Mouse (Mus musculus) embryo, embryonic 11.5 days (tissue): Measurements from ENCODE around the gene D130043K22Rik.
"Not testable (repeated sequence)": the region's sequence is repeated elsewhere in the genome, so short reads cannot be mapped to it uniquely, and the experiment has no call there.

Experiments
- DNase-seq: peaks from one replicate; pipeline ENCODE4 v3.0.0-alpha.2; 2012; ENCODE audit warnings: low read depth, low spot score

D130043K22Rik gene

GRCm38 (mm10) chr13:24831353-24832130 is 13.4 kb upstream of the D130043K22Rik start, which contains the start of the genes Acot13 and Tdp2:
Acot13 (minus strand) TSS chr13:24831540.
Tdp2 (plus strand) TSS chr13:24831679.
- peak; percentile 96 for DNase-seq

GRCm38 (mm10) chr13:24832131-24832810 is 12.7 kb upstream of the D130043K22Rik start:
- DNase-seq: peak; percentile 23

- no peak for DNase-seq
Observed at GRCm38 (mm10) chr13:24832811-24833155, 12.2 kb upstream of the D130043K22Rik start.

- not testable (repeated sequence) for DNase-seq
Observed at GRCm38 (mm10) chr13:24837765-24838164, 7.2 kb upstream of the D130043K22Rik start.

- no peak for DNase-seq
Observed at GRCm38 (mm10) chr13:24839831-24840230, 5.1 kb upstream of the D130043K22Rik start.

GRCm38 (mm10) chr13:24841702-24842101 is 3.2 kb upstream of the D130043K22Rik start:
- no peak for DNase-seq

- no peak for DNase-seq
Observed at GRCm38 (mm10) chr13:24849318-24849717, 4.4 kb downstream of the D130043K22Rik start.

GRCm38 (mm10) chr13:24851989-24852388 is 7.1 kb downstream of the D130043K22Rik start:
- no peak for DNase-seq

- DNase-seq: no peak
Observed at GRCm38 (mm10) chr13:24852570-24852969, 7.6 kb downstream of the D130043K22Rik start.

GRCm38 (mm10) chr13:24859115-24859514 is 14.2 kb downstream of the D130043K22Rik start:
- DNase-seq: no peak

- no peak for DNase-seq
Observed at GRCm38 (mm10) chr13:24861084-24861483, 16.1 kb downstream of the D130043K22Rik start.

- DNase-seq: no peak
Observed at GRCm38 (mm10) chr13:24862021-24862420, 17.1 kb downstream of the D130043K22Rik start.

- peak; percentile 13 for DNase-seq
Observed at GRCm38 (mm10) chr13:24862520-24862919, 17.6 kb downstream of the D130043K22Rik start.

GRCm38 (mm10) chr13:24866430-24867402 is 21.8 kb downstream of the D130043K22Rik start:
- DNase-seq: no peak

GRCm38 (mm10) chr13:24867789-24868188 is 22.9 kb downstream of the D130043K22Rik start:
- no peak for DNase-seq

- DNase-seq: no peak
Observed at GRCm38 (mm10) chr13:24868233-24868632, 23.3 kb downstream of the D130043K22Rik start.

GRCm38 (mm10) chr13:24879359-24880040 is 34.6 kb downstream of the D130043K22Rik start:
- no peak for DNase-seq

GRCm38 (mm10) chr13:24880208-24880607 is 35.3 kb downstream of the D130043K22Rik start:
- no peak for DNase-seq

- DNase-seq: no peak
Observed at GRCm38 (mm10) chr13:24880704-24881103, 35.8 kb downstream of the D130043K22Rik start.

GRCm38 (mm10) chr13:24882411-24882810 is 37.5 kb downstream of the D130043K22Rik start:
- no peak for DNase-seq

GRCm38 (mm10) chr13:24889554-24889953 is 44.6 kb downstream of the D130043K22Rik start:
- no peak for DNase-seq
